Mouse (Mus musculus) B cell, adult 62 days (primary cell): ENCODE measurements around the gene Dr1. TPM values are rescaled to one million over a fixed set of nuclear protein-coding genes. Genes with fewer than 3 reads are reported as not detected.

ENCODE experiments used
- total RNA-seq: library from RNA; stranded (reverse); gene quantifications from 4 replicates; pipeline ENCODE4 v1.2.4, GENCODE M21; 2023

Dr1 gene
- total RNA-seq: 31.1 to 37.0 TPM (median 34.5 TPM) in 4 replicates

DNA sequence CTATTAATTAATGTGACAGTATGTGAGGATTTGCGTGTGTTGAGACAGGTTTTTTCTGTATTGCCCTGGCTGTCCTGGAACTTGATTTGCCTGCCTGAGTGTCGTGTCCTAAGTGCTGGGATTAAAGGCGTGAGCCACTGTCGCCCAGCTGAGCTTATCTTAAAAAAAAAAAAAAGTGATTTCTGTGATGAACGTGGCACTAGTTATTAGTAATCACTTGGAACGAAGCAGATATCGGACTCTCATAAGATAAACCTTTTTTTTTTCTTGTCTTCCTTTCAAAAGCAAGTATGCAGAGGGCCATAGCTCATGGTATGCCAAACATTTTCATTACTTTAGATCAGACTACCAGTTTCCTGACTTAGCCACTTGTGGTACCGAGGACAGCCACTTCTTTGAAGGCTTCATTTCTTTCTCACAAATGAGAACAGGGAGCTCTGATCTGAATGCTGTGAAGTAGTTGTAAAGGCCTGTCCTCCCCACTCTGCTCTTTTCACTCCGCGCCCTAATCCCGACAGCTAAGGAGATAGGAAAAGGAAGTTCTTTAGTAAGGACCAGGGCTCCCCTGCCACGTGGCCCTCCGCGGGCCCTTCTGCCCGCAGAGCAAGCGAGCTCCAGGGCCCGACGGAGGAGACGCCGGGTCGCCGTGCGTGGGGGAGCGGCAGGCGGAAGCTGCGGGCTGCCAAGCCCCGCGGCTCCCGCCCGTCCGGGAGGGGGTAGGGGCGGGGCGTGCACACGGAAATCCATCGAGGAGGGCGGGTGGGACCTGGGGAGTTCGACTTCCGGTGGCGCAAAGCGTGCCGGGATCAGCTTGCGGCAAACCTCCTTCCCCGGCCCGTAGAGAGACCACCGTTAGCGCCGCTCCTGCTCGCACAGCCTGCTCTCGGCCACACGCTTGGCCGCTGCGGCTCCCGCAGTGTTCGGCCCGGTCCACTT, at the start of gene Dr1:
Dr1 (plus strand) TSS at position 771 of the 936 bp plus-strand sequence.

DNA sequence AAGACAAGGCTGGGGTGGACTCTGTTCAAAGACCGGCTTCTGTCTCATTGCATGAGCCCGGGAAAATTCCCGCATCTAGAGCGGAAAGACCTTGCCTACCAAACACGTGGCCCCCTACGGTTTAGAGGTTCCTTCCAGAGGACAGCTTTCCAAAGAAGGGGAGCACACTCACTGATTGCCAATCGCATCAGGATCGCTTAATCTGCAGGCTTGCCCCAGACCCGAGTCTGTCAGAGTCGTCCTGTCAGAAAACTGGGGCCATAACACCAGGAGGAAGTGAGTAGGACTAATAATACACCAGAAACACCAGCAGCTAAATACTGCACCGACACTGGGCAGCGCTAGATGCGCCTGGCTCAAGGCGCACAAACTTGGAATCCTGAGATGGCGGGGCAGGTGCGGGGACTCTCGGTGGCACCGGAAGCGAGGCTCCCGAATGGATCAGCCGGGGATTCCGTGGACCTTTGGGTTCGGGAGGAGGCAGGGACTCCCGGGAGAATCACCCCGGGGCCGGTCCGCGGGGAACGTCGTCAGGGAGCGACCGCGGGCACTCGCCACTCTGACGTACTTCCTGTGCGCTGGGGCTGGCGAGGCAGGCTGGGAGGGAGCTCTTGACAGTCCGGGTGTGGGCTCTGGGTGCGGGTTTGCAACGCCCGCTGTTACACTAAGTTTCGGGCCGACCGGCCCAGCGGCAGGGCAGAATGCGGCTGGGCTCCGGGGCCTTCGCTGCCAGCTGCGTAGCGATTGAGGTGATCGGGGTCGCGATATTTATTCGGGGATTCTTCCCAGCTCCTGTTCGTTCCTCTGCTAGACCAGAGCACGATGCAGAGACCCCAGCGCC, 43.7 kb downstream of the Dr1 start, which contains the start of gene Pigg:
Pigg (plus strand) TSS at position 386 of the 841 bp plus-strand sequence.

Other genes starting within 250 kb of the Dr1 start
- gene Mtf2, start 203.2 kb upstream of the Dr1 start, total RNA-seq: 86.3 to 97.3 TPM (median 93.8 TPM) in 4 replicates
- gene Tmed5, start 136.3 kb upstream of the Dr1 start, total RNA-seq: 76.1 to 81.6 TPM (median 80.7 TPM) in 4 replicates
- gene Ccdc18, start 136.0 kb upstream of the Dr1 start, total RNA-seq: 1.8 to 2.1 TPM (median 2.0 TPM) in 4 replicates
- 2.5 to 4.3 TPM (median 3.7 TPM) in 4 replicates for gene Pigg, start 43.7 kb downstream of the Dr1 start, total RNA-seq
- gene Gm42517, start 99.0 kb downstream of the Dr1 start, total RNA-seq: not detected in 4 replicates
- not detected in 4 replicates for gene Pde6b, start 119.5 kb downstream of the Dr1 start, total RNA-seq
- 63.6 to 88.8 TPM (median 69.4 TPM) in 4 replicates for gene Atp5k, start 165.6 kb downstream of the Dr1 start, total RNA-seq
- gene Mfsd7a, start 180.0 kb downstream of the Dr1 start, total RNA-seq: not detected in 4 replicates
- 16.8 to 26.2 TPM (median 22.8 TPM) in 4 replicates for gene Pcgf3, start 192.3 kb downstream of the Dr1 start, total RNA-seq